Mouse (Mus musculus) heart, postnatal 0 days (tissue): ENCODE data around the gene Kif26b. TPM values are rescaled to one million over a fixed set of nuclear protein-coding genes. Genes with fewer than 3 reads are reported as not detected.

Experiments
- ATAC-seq: fragments of 200-750 bp; cut with Nextera tagmentation; 2 replicates; pipeline ENCODE4 v1.8.0; 2017; ENCODE audit warnings: low read depth, moderate number of reproducible peaks, moderate library complexity; ENCODE audit not compliant: insufficient read depth
- DNase-seq: peaks from one replicate; pipeline ENCODE4 v3.0.0-alpha.2; 2016; ENCODE audit warnings: low spot score
- H3K27ac ChIP-seq: fragments of 300-500 bp; sonication (generic); 2 replicates; pipeline ENCODE4 v1.5.1; 2014; ENCODE audit warnings: low read depth, mild to moderate bottlenecking
- H3K27me3 ChIP-seq: fragments of 300-500 bp; sonication (generic); 2 replicates; pipeline ENCODE4 v1.6.1; 2014; ENCODE audit warnings: low read length, mixed read lengths; ENCODE audit not compliant: control insufficient read depth, insufficient read depth
- H3K36me3 ChIP-seq: fragments of 300-500 bp; sonication (generic); replicated peaks from 2 replicates; pipeline ENCODE4 v1.6.1; 2014; ENCODE audit warnings: low read length, mixed read lengths; ENCODE audit not compliant: control insufficient read depth, insufficient read depth
- H3K4me1 ChIP-seq: fragments of 300-500 bp; sonication (generic); 2 replicates; pipeline ENCODE4 v1.6.1; 2014; ENCODE audit warnings: antibody characterized with exemption; ENCODE audit not compliant: control insufficient read depth, insufficient read depth
- H3K4me2 ChIP-seq: fragments of 300-500 bp; sonication (generic); 2 replicates; pipeline ENCODE4 v1.6.1; 2014; ENCODE audit warnings: low read depth, mild to moderate bottlenecking, low read length, moderate library complexity
- H3K4me3 ChIP-seq: fragments of 300-500 bp; sonication (generic); 2 replicates; pipeline ENCODE4 v1.5.1; 2014; ENCODE audit warnings: low read depth, low read length
- H3K9ac ChIP-seq: fragments of 300-500 bp; sonication (generic); replicated peaks from 2 replicates; pipeline ENCODE4 v1.6.1; 2014; ENCODE audit warnings: low read depth, low read length, mixed read lengths
- H3K9me3 ChIP-seq: fragments of 300-500 bp; sonication (generic); replicated peaks from 2 replicates; pipeline ENCODE4 v1.6.1; 2016; ENCODE audit warnings: low read length; ENCODE audit not compliant: control insufficient read depth
- CTCF ChIP-seq: IDR thresholded peaks from 2 replicates; pipeline ENCODE4 v1.5.1; 2016; ENCODE audit warnings: antibody characterized with exemption, control low read depth, low read depth
- EP300 ChIP-seq: IDR thresholded peaks from 2 replicates; pipeline ENCODE4 v1.6.1; 2016; ENCODE audit warnings: antibody characterized with exemption, low read depth
- WGBS: fragments of 180-500 bp; shearing (Covaris S2); extraction: QIAGEN DNeasy Blood & Tissue Kit; methylation state at CpG from one replicate; pipeline ENCODE4 v1.1.7; 2014; 5-methylcytosine and 5-hydroxymethylcytosine counted together
- polyA plus RNA-seq: library from polyadenylated mRNA; unstranded; fragments of >200 nt; fragmentation: Nextera tagmentation; extraction: Ambion mirVana; gene quantifications from 2 replicates; pipeline ENCODE4 v1.2.1, GENCODE M21; 2015
- total RNA-seq: library from RNA; depleted of rRNA; stranded (reverse); fragments of >200 nt; gene quantifications from 2 replicates; pipeline ENCODE4 v1.2.3, GENCODE M21; 2014; ENCODE audit warnings: low replicate concordance

Gene Kif26b
- total and polyA plus RNA-seq, 2 experiments from 2014 or later: 1.8 to 19.8 TPM

DNA sequence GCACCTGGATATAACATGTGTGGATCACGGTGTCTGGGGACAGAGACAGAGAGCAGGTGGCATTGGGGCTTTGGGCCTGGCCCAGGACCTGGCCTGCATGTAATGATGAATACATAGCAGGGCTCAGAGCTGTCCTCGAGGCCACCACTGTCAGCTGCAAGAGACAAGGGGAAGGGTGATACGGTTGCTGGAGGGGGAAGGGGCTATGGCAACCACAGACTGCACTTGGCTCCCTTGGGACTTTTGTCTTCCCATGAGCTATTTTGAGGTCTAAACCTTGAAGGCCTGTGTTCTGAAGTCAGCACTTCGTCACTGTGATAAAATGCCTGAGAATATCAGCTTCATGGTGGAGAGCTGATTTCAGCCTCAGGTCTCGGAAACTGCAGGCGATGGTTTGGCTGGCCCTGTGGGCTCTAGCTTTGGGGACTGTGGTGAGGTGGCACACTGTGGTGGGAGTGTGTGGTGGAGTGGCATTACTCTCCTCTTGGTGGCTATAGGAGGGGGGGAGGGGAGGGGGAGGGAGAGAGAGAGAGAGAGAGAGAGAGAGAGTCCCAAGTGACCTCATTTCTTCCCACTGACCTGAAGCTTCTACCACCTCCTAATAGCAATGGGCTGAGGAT lies 23.5 kb downstream of the Kif26b start:
- H3K4me2 ChIP-seq: no peak overlapping the region
- DNase-seq (peak; percentile 55), ATAC-seq (peak; percentile 82)
- H3K27ac ChIP-seq: peak overlapping the region; percentile 89
- H3K9me3 ChIP-seq: no peaks in the 10 kb centered on the region
- H3K4me3 ChIP-seq: no peak overlapping the region
- no peak overlapping the region for H3K9ac ChIP-seq
- no peaks in the 10 kb centered on the region for H3K36me3 ChIP-seq
- no peaks in the 10 kb centered on the region for H3K27me3 ChIP-seq
- TF ChIP-seq EP300 (no peak), CTCF (no peak)
- H3K4me1 ChIP-seq: peaks cover 23% of the 10 kb centered on the region
- 31% methylated on average over 6 of the region's 6 CpGs for WGBS

DNA sequence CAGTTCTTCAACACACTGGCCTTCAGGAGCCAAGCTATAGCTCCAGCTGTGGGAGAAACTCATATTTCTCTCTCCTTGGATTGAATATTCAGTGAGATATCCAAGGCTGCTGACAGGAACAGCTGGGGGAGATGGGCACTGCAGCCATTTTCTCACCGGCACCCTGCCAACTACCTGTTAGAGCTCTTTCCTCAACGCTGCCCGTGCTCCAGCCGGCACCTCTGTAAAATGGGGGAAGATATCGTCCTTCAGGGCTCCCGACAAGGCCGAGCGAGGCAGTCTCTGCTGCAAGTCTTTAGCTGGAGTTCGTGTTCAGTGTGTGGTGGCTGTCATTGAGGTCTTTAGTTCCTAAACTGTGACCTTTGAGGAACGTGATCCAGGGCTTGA lies 24.0 kb downstream of the Kif26b start:
- 36% methylated on average over 10 of the region's 10 CpGs for WGBS
- Histone ChIP-seq H3K9me3 (no peaks in the 10 kb centered on the region), H3K9ac (peak overlapping the region; percentile 46; the same call in 1 of the 2 replicates), H3K4me3 (no peak overlapping the region), H3K27ac (peak overlapping the region; percentile 89), H3K27me3 (no peaks in the 10 kb centered on the region), H3K36me3 (no peaks in the 10 kb centered on the region), H3K4me2 (no peak overlapping the region), H3K4me1 (peaks cover 23% of the 10 kb centered on the region)
- no peak for DNase-seq
- peak; percentile 34; the same call in 1 of the 2 replicates for ATAC-seq
- TF ChIP-seq CTCF: no peak

- H3K9ac ChIP-seq: no peak overlapping the region
- 64% methylated on average over 8 of the region's 8 CpGs for WGBS
- H3K4me1 ChIP-seq: peaks cover 17% of the 10 kb centered on the region
- no peak for ATAC-seq
- no peak overlapping the region for H3K4me3 ChIP-seq
- no peak overlapping the region for H3K4me2 ChIP-seq
- no peaks in the 10 kb centered on the region for H3K36me3 ChIP-seq
- no peak for DNase-seq
- H3K27ac ChIP-seq: no peak overlapping the region
- H3K9me3 ChIP-seq: 0 out of 2 replicates have a peak, but pooled peaks cover 5% of the 10 kb centered on the region
- H3K27me3 ChIP-seq: no peaks in the 10 kb centered on the region
- TF ChIP-seq EP300 (no peak), CTCF (no peak)
Measured at GRCm38 (mm10) chr1:178556226-178556625, 27.3 kb downstream of the Kif26b start.

GRCm38 (mm10) chr1:178560043-178560442 lies 31.1 kb downstream of the Kif26b start:
- 100% methylated on average over 1 of the region's 1 CpGs for WGBS
- Histone ChIP-seq H3K4me1 (peaks cover 6% of the 10 kb centered on the region; the same call in 1 of the 2 replicates), H3K27me3 (no peaks in the 10 kb centered on the region), H3K4me3 (no peak overlapping the region), H3K27ac (no peak overlapping the region), H3K36me3 (no peaks in the 10 kb centered on the region), H3K9me3 (0 out of 2 replicates have a peak, but pooled peaks cover 5% of the 10 kb centered on the region), H3K9ac (no peak overlapping the region), H3K4me2 (no peak overlapping the region)
- TF ChIP-seq EP300: no peak
- TF ChIP-seq CTCF: no peak
- ATAC-seq (no peak), DNase-seq (no peak)

DNA sequence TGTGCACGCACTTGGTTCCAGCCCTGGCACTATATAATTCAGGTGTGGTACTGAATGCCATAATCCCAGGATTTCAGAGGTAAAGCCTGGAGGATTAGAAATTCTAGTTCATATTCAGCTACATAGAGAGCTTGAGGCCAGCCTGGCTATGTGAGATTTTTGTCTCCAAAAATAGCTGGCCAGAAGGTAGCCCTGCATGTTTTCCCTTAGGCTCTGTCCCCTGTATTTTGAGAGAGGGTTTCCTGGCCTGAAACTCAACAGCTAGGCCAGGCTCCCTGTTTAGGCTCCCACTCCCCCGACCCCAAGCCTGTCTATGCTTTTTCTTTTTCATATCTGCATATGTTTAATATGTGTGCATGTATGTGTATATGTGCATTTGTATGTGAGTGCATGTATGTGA lies 34.9 kb downstream of the Kif26b start:
- Histone ChIP-seq H3K9me3 (0 out of 2 replicates have a peak, but pooled peaks cover 5% of the 10 kb centered on the region), H3K9ac (no peak overlapping the region), H3K27me3 (no peaks in the 10 kb centered on the region), H3K4me1 (peaks cover 6% of the 10 kb centered on the region; the same call in 1 of the 2 replicates), H3K36me3 (no peaks in the 10 kb centered on the region), H3K4me2 (no peak overlapping the region), H3K4me3 (no peak overlapping the region), H3K27ac (no peak overlapping the region)
- ATAC-seq: no peak
- TF ChIP-seq CTCF (no peak), EP300 (no peak)
- DNase-seq: no peak
- WGBS: 58% methylated on average over 2 of the region's 2 CpGs

DNA sequence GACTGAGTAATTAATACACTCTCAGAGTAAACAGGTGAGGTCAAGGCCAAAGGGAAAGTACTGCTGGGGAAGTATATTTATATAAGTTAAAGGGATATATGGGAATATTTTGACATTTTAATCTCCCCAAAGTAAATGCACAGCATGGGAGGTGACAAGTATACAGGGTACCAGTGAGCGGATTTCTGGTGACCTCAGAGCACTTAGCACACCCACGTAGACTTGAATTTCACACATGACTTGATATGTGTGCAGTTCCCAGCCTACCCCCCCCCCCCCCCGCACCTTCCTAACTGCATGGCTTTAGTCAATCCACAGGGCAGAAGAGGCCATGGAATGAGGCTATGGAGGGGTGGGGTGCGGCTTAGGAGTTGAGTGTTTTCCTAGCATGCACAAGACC lies 35.9 kb downstream of the Kif26b start:
- Histone ChIP-seq H3K4me2 (no peak overlapping the region), H3K27ac (no peak overlapping the region), H3K36me3 (no peaks in the 10 kb centered on the region), H3K27me3 (no peaks in the 10 kb centered on the region), H3K4me1 (peaks cover 6% of the 10 kb centered on the region; the same call in 1 of the 2 replicates), H3K4me3 (no peak overlapping the region), H3K9me3 (0 out of 2 replicates have a peak, but pooled peaks cover 1% of the 10 kb centered on the region), H3K9ac (no peak overlapping the region)
- 70% methylated on average over 4 of the region's 4 CpGs for WGBS
- ATAC-seq: no peak
- TF ChIP-seq EP300: no peak
- TF ChIP-seq CTCF: no peak
- no peak for DNase-seq
